Mouse (Mus musculus) liver, embryonic 14.5 days (tissue): ENCODE results near the gene Sirt7.

ENCODE experiments used
- CTCF ChIP-seq: IDR thresholded peaks from 2 replicates; pipeline ENCODE4 v1.5.1; 2016; ENCODE audit warnings: antibody characterized with exemption, low read depth, control low read depth
- EP300 ChIP-seq: IDR thresholded peaks from 2 replicates; pipeline ENCODE4 v1.6.1; 2016; ENCODE audit warnings: antibody characterized with exemption, low read depth

DNA sequence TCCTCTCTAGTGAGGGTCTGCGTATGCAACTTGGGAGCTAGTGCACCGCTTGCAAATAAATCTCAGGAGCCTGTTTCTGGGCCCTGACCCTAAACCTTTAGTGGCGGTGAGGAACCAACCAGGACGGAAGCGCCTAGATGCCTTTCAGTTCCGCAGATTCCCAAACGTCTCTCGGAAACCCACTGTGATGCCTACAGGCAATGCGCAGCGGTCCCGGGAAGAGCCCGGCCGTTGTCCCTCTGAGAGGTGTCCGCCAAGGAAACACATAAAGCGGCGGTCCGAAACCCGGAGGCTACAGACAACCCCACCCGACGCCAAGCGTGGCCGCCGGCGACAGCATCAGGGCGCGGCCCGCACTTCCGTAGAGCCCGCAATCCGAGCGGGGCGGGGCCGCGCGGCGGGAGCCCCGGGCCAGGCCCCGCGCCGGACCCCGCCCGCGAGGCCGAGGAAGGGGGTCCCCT is 44.1 kb downstream of the Sirt7 start:
- TF ChIP-seq EP300 = no peak
- TF ChIP-seq CTCF = no peak
